Mouse (Mus musculus): ENCODE measurements around the gene Efcab11.

GRCm38 (mm10) chr12:99833476-99833875 is 50.8 kb downstream of the Efcab11 start:
- TF ChIP-seq CTCF (IDR thresholded peaks at IDR 0.05), result peak; percentile 60
- TF ChIP-seq POLR2A (IDR thresholded peaks at IDR 0.05; ENCODE audit: insufficient read depth, low read depth, low read length), result no peak
- no peak for TF ChIP-seq EP300 (IDR thresholded peaks at IDR 0.05; ENCODE audit: insufficient read depth, low read depth, low read length)

Measured in heart, adult 2 months (tissue).